Mouse (Mus musculus) gastrocnemius, postnatal 4 days (tissue): ENCODE measurements around the gene Hmmr. TPM values are rescaled to one million over a fixed set of nuclear protein-coding genes. Genes with fewer than 3 reads are reported as not detected.
A peak's percentile ranks its signal among the peaks of the same experiment; 100 is the strongest.

Experiments
- DNase-seq, 2 experiments: peaks; one replicate each; pipeline ENCODE4 v3.0.0; 2021 to 2022; ENCODE audit warnings: low spot score in 2 of 2, mixed read lengths in 2 of 2
- total RNA-seq, 2 experiments: library from RNA; stranded (reverse); gene quantifications; 2 replicates each; pipeline ENCODE4 v1.2.3; 2021

Hmmr gene
- total RNA-seq, 2 experiments from 2014 or later, result 7.8 to 10.9 TPM

DNA sequence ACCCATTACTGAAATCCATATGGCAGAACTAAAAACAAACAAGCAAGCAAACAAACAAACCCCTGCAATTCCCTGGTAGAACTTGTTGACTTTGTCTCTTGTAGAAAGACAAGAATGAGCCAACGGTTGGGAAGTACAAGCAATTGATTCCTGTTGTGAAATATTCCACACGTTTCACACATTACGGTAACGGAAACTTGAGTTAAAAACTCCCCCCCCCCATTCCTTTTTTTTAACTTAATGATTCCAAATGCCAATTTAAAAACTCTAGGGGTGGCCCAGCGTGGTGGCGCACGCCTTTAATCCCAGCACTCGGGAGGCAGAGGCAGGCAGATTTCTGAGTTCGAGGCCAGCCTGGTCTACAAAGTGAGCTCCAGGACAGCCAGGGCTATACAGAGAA lies 38.1 kb downstream of the Hmmr start, which contains the start of gene Mat2b:
Gene Mat2b (minus strand): TSS at position 101 of the 400 bp plus-strand sequence.
- no peak for DNase-seq

DNA sequence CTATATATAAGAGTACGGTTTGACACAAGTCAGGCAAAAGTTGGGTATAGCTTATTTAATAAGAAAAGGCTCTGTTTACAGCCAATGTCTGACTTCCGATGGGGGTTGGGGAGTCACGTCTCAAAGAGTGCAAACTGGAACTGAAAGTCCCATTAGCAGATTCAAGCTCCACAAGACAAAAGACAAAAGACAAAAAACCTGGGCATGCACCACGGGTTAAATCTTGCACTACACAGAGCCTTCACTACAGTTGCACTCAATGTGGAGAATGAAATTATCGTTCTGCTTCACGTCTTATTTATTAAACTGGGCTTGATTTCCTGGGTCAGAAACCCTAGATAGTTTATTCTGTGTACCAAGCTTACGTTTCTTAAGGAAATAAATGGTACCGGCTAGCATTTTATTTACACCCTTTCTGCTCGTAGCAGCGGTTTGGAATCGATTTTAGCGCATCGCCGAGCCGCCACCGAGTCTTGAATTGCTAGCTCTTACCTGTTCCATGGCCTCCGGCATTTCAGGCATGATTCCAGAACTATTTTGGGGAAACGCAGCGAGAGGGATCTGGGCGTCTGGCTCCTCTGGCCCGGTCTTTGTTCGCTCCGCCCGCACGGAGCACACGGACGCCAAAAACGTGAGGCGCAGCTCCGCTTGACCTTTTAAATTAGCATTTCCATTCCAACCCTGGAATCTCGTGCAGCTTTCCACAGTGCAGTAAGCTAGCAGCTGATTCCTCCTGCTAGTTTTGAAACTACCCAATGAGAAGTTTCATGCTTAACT lies 38.7 kb downstream of the Hmmr start:
- peak; percentile 26 to 62 for DNase-seq

GRCm38 (mm10) chr11:40693366-40693951 lies 39.8 kb downstream of the Hmmr start:
- peak; percentile 56 to 78 for DNase-seq

DNA sequence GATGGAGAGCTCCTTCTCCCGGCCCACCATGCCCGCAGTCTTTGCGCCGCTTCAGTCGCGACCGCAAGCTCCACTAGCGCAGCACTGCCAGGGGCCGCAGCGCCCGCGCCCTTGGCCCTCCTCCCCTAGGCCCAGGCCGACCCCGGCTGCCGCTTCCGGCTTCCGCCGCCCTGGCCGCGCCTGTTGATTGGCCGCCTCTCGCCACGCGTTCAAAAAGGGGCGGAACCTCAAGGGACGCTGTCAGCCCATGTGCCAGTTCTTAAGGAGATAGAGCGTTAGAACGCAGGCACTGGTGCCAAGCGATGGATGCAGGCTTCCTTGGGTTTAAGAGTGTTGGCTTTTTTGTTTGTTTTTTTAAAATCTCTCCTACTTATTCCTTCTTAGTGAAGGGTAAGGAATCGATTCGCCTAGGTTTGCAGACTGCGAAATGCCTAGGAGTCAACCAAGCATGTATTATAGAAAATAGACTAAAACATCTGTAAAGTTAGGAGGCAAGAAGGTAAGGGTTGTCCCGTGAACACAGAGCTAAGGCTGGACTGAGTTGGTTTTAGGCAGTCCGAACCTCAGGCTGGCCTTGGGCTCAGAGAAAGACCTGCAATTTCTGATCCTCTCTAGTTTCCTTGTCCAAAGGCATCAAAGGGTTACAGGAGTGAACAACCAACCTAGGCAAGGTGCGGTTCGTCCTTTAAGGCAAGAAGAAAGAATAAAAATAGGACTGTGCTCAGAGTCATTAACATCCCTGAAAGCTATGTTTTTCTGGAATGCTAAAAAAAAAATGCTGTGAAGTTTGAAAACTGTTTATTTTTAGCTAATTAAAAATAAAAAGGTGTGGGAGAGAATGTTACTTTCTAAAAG lies 40.5 kb downstream of the Hmmr start:
- DNase-seq, result peak; percentile 90 to 93

GRCm38 (mm10) chr11:40692101-40692509 lies 41.1 kb downstream of the Hmmr start:
- DNase-seq, result no peak

GRCm38 (mm10) chr11:40690444-40691127 lies 42.6 kb downstream of the Hmmr start:
- DNase-seq, result no peak

DNA sequence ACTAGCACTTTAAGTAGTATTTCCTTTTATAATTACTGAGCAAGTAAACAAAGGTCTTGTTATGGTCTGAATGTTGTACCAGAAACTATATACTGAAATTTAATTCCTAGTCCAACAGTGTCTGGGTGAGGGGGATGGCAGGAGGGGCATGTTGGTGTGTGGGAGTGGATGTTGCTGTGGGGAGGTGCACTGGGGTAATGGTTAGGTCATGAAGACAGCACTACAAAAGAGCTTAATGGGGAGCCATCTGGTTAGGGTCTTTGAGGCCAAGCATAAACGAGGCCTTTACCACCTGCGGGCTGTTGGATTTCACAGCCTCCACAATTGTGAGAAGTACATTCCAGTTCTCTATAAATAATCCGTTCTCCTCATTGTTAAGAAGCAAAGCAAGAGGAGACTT lies 49.9 kb downstream of the Hmmr start:
- no peak for DNase-seq

GRCm38 (mm10) chr11:40682456-40682855 lies 50.8 kb downstream of the Hmmr start:
- DNase-seq, result no peak

DNA sequence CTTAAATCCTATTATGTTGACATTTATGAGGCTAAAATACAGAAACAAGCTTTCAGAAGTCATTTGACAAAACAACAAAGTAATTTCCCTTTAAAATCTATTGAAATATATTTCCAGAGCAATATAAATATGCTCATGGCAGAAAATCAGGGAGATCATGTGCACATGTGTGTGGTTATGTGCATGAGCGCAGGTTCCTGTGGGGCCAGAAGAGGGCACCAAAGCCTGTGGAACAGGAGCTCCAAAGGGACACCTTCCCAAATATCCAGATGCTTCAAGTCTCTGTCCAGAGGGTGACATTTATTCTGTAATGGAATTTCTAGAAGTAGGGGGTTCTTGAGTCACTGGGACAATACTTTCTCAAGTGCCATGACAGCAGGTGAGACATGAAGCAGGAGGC lies 56.1 kb downstream of the Hmmr start:
- DNase-seq, result no peak

GRCm38 (mm10) chr11:40675014-40675730 lies 58.0 kb downstream of the Hmmr start:
- no peak for DNase-seq

Other genes with a start within 250 kb of the Hmmr start
- 10 to 100 TPM; 65.5 to 69.4 TPM for gene Mat2b, start 38.2 kb downstream of the Hmmr start, total RNA-seq
- 10 to 100 TPM; 31.0 to 32.9 TPM for gene Nudcd2, start 245 bp upstream of the Hmmr start, total RNA-seq
- gene Ccng1, start 21.9 kb upstream of the Hmmr start, total RNA-seq, result 100 to 1,000 TPM; 297 to 304 TPM